Mouse (Mus musculus) embryonic facial prominence, embryonic 14.5 days (tissue): Measurements from ENCODE around the gene Hip1r. TPM values are rescaled to one million over a fixed set of nuclear protein-coding genes. Genes with fewer than 3 reads are reported as not detected.
"Not testable (repeated sequence)": the region's sequence is repeated elsewhere in the genome, so short reads cannot be mapped to it uniquely, and the experiment has no call there.

Source experiments
- ATAC-seq: fragments of 200-750 bp; cut with Nextera tagmentation; 2 replicates; pipeline ENCODE4 v1.8.0; 2017; ENCODE audit warnings: low read depth, moderate number of reproducible peaks, moderate TSS enrichment
- DNase-seq: peaks from one replicate; pipeline ENCODE4 v3.0.0-alpha.2; 2015; ENCODE audit warnings: low spot score
- H3K27ac ChIP-seq: fragments of 300-500 bp; sonication (generic); replicated peaks from 2 replicates; pipeline ENCODE4 v1.5.1; 2014; ENCODE audit warnings: low read depth, mild to moderate bottlenecking, low read length, moderate library complexity
- H3K27me3 ChIP-seq: fragments of 300-500 bp; sonication (generic); replicated peaks from 2 replicates; pipeline ENCODE4 v1.6.1; 2014; ENCODE audit warnings: low read length; ENCODE audit not compliant: control insufficient read depth, insufficient read depth
- H3K36me3 ChIP-seq: fragments of 300-500 bp; sonication (generic); 2 replicates; pipeline ENCODE4 v1.6.1; 2014; ENCODE audit warnings: low read length, mixed read lengths; ENCODE audit not compliant: control insufficient read depth, insufficient read depth
- H3K4me1 ChIP-seq: fragments of 300-500 bp; sonication (generic); 2 replicates; pipeline ENCODE4 v1.6.1; 2014; ENCODE audit warnings: antibody characterized with exemption, low read length; ENCODE audit not compliant: control insufficient read depth, insufficient read depth
- H3K4me2 ChIP-seq: fragments of 300-500 bp; sonication (generic); 2 replicates; pipeline ENCODE4 v1.6.1; 2014; ENCODE audit warnings: low read depth, mild to moderate bottlenecking, low read length, moderate library complexity, mixed read lengths
- H3K4me3 ChIP-seq: fragments of 300-500 bp; sonication (generic); 2 replicates; pipeline ENCODE4 v1.5.1; 2014; ENCODE audit warnings: low read depth, mild to moderate bottlenecking, low read length
- H3K9ac ChIP-seq: fragments of 300-500 bp; sonication (generic); 2 replicates; pipeline ENCODE4 v1.6.1; 2014; ENCODE audit warnings: low read depth, mild to moderate bottlenecking, low read length, moderate library complexity, mixed read lengths
- H3K9me3 ChIP-seq: fragments of 300-500 bp; sonication (generic); 2 replicates; pipeline ENCODE4 v1.6.1; 2016; ENCODE audit warnings: low read length; ENCODE audit not compliant: control insufficient read depth
- WGBS: fragments of 180-500 bp; shearing (Covaris S2); extraction: QIAGEN DNeasy Blood & Tissue Kit; methylation state at CpG from one replicate; pipeline ENCODE4 v1.1.7; 2014; 5-methylcytosine and 5-hydroxymethylcytosine counted together
- microRNA-seq: library from miRNA; unstranded; fragments of <30 nt; microRNA quantifications from one replicate; pipeline ENCODE4, GENCODE M21; 2016; ENCODE audit warnings: borderline number of aligned reads
- polyA plus RNA-seq: library from polyadenylated mRNA; unstranded; fragments of >200 nt; fragmentation: Nextera tagmentation; extraction: Ambion mirVana; gene quantifications from 2 replicates; pipeline ENCODE4 v1.2.1, GENCODE M21; 2014

Gene Hip1r
- polyA plus RNA-seq, 1 experiment from 2014 or later = 7.5 TPM

GRCm38 (mm10) chr5:124046741-124047401 lies 73.4 kb downstream of the Hip1r start:
- peak; percentile 15; the same call in 1 of the 2 replicates for ATAC-seq
- no peak overlapping the region for H3K9ac ChIP-seq
- H3K27ac ChIP-seq = 0 out of 2 replicates have a peak overlapping the region, but pooled peaks have one; percentile 18

GRCm38 (mm10) chr5:124049249-124050045 lies 76.0 kb downstream of the Hip1r start:
- H3K27me3 ChIP-seq = no peaks in the 10 kb centered on the region
- no peaks in the 10 kb centered on the region for H3K36me3 ChIP-seq
- no peak overlapping the region; the same call in 1 of the 2 replicates for H3K4me2 ChIP-seq
- no peaks in the 10 kb centered on the region for H3K9me3 ChIP-seq
- WGBS = 38% methylated on average over 15 of the region's 15 CpGs
- H3K9ac ChIP-seq = no peak overlapping the region
- ATAC-seq = peak; percentile 66
- H3K27ac ChIP-seq = peak overlapping the region; percentile 83
- H3K4me1 ChIP-seq = peaks cover 10% of the 10 kb centered on the region
- H3K4me3 ChIP-seq = no peak overlapping the region
- DNase-seq = peak; percentile 84

More at GRCm38 (mm10) chr5:124046741-124047401, 73.4 kb downstream of the Hip1r start:
- no peaks in the 10 kb centered on the region for H3K36me3 ChIP-seq
- DNase-seq = peak; percentile 36
- no peaks in the 10 kb centered on the region for H3K27me3 ChIP-seq
- H3K9me3 ChIP-seq = no peaks in the 10 kb centered on the region
- H3K4me1 ChIP-seq = peaks cover 10% of the 10 kb centered on the region
- no peak overlapping the region for H3K4me2 ChIP-seq
- 61% methylated on average over 7 of the region's 7 CpGs for WGBS
- H3K4me3 ChIP-seq = no peak overlapping the region

- Histone ChIP-seq H3K9me3 (no peaks in the 10 kb centered on the region), H3K4me2 (no peak overlapping the region; the same call in 1 of the 2 replicates), H3K27ac (peak overlapping the region; percentile 83), H3K9ac (peak overlapping the region; percentile 46), H3K4me1 (peaks cover 10% of the 10 kb centered on the region), H3K36me3 (no peaks in the 10 kb centered on the region), H3K27me3 (no peaks in the 10 kb centered on the region), H3K4me3 (no peak overlapping the region)
- WGBS = 30% methylated on average over 14 of the region's 14 CpGs
- no peak for ATAC-seq
- DNase-seq = peak; percentile 29
Observed at GRCm38 (mm10) chr5:124050095-124051050, 76.9 kb downstream of the Hip1r start.

- DNase-seq (no peak), ATAC-seq (no peak)
- Histone ChIP-seq H3K27me3 (no peaks in the 10 kb centered on the region), H3K9ac (no peak overlapping the region), H3K36me3 (no peaks in the 10 kb centered on the region), H3K27ac (no peak overlapping the region), H3K4me1 (peaks cover 10% of the 10 kb centered on the region), H3K4me2 (no peak overlapping the region), H3K4me3 (no peak overlapping the region), H3K9me3 (no peaks in the 10 kb centered on the region)
- WGBS = 74% methylated on average over 11 of the region's 11 CpGs
Observed at GRCm38 (mm10) chr5:124051899-124052491, 78.6 kb downstream of the Hip1r start.

- not testable (repeated sequence) for DNase-seq, H3K36me3 ChIP-seq, H3K4me2 ChIP-seq, H3K27ac ChIP-seq, H3K9me3 ChIP-seq, H3K4me3 ChIP-seq, H3K9ac ChIP-seq, H3K27me3 ChIP-seq, ATAC-seq, H3K4me1 ChIP-seq
- WGBS = 94% methylated on average over 7 of the region's 7 CpGs
Observed at GRCm38 (mm10) chr5:124052641-124053040, 79.2 kb downstream of the Hip1r start.

Small RNAs within 50 kb of the gene (microRNA-seq; reads per million reads assigned to microRNA genes)
- gene Mir7032 = not detected

Other genes with a start within 250 kb of the Hip1r start
- gene Rsrc2, start 224.2 kb upstream of the Hip1r start, polyA plus RNA-seq = 99.5 and 106 TPM in 2 replicates
- gene Kntc1, start 223.9 kb upstream of the Hip1r start, polyA plus RNA-seq = 24.1 and 26.0 TPM in 2 replicates
- 1.6 and 1.8 TPM in 2 replicates for gene Hcar2, start 108.1 kb upstream of the Hip1r start, polyA plus RNA-seq
- gene Hcar1, start 93.6 kb upstream of the Hip1r start, polyA plus RNA-seq = 1.2 and 2.3 TPM in 2 replicates
- gene Denr, start 66.5 kb upstream of the Hip1r start, polyA plus RNA-seq = 107 and 109 TPM in 2 replicates
- gene Gm43518, start 46.2 kb upstream of the Hip1r start, polyA plus RNA-seq = 0.67 and 0.68 TPM in 2 replicates
- 4.6 and 6.4 TPM in 2 replicates for gene Ccdc62, start 42.9 kb upstream of the Hip1r start, polyA plus RNA-seq
- 30.4 and 31.7 TPM in 2 replicates for gene Vps37b, start 58.6 kb downstream of the Hip1r start, polyA plus RNA-seq
- 2.1 and 2.3 TPM in 2 replicates for gene Abcb9, start 122.2 kb downstream of the Hip1r start, polyA plus RNA-seq
- gene Ogfod2, start 138.7 kb downstream of the Hip1r start, polyA plus RNA-seq = 14.3 and 16.1 TPM in 2 replicates
- gene Arl6ip4, start 142.5 kb downstream of the Hip1r start, polyA plus RNA-seq = 76.5 and 77.5 TPM in 2 replicates